Mouse (Mus musculus) C2C12 (cell line): ENCODE measurements around the gene P2ry10. TPM values are rescaled to one million over a fixed set of nuclear protein-coding genes. Genes with fewer than 3 reads are reported as not detected.
"Not testable (repeated sequence)": the region's sequence is repeated elsewhere in the genome, so short reads cannot be mapped to it uniquely, and the experiment has no call there.

ENCODE experiments used
- H3K27me3 ChIP-seq: one replicate; pipeline ENCODE4 v1.6.1; 2011; ENCODE audit not compliant: control insufficient read depth, insufficient read depth, insufficient read length
- H3K36me3 ChIP-seq: one replicate; pipeline ENCODE4 v1.6.1; 2011; ENCODE audit not compliant: control insufficient read depth, insufficient read depth
- H3K4me3 ChIP-seq: one replicate; pipeline ENCODE4 v1.5.1; 2011; ENCODE audit warnings: mild to moderate bottlenecking, control low read depth; ENCODE audit not compliant: poor library complexity, insufficient read depth, severe bottlenecking
- H3K79me2 ChIP-seq: one replicate; pipeline ENCODE4 v1.6.1; 2011; ENCODE audit not compliant: control insufficient read depth, insufficient read depth
- H3K79me3 ChIP-seq: one replicate; pipeline ENCODE4 v1.6.1; 2011; ENCODE audit warnings: low read depth, control low read depth
- H3ac ChIP-seq: one replicate; pipeline ENCODE3; 2011; ENCODE audit warnings: low read depth; ENCODE audit not compliant: control insufficient read depth, insufficient read length
- CEBPB ChIP-seq: IDR thresholded peaks from one replicate; pipeline ENCODE4 v1.6.1; 2011; ENCODE audit warnings: low read depth, mild to moderate bottlenecking, control low read depth, moderate library complexity
- CTCF ChIP-seq: IDR thresholded peaks from one replicate; pipeline ENCODE4 v1.5.1; 2011; ENCODE audit not compliant: control insufficient read depth, insufficient read depth, insufficient read length
- FOSL1 ChIP-seq: IDR thresholded peaks from one replicate; pipeline ENCODE4 v1.8.0; 2011; ENCODE audit warnings: mild to moderate bottlenecking, low read length; ENCODE audit not compliant: poor library complexity, insufficient read depth, severe bottlenecking
- MAX ChIP-seq: IDR thresholded peaks from one replicate; pipeline ENCODE4 v1.6.1; 2011; ENCODE audit warnings: mild to moderate bottlenecking, control low read depth
- MYOD1 ChIP-seq: IDR thresholded peaks from one replicate; pipeline ENCODE4 v1.6.1; 2011; ENCODE audit warnings: low read depth; ENCODE audit not compliant: control insufficient read depth, insufficient read length
- MYOG ChIP-seq: IDR thresholded peaks from one replicate; pipeline ENCODE4 v1.6.1; 2011; ENCODE audit not compliant: control insufficient read depth, insufficient read length; ENCODE audit errors: extremely low read depth
- USF1 ChIP-seq: IDR thresholded peaks from one replicate; pipeline ENCODE4 v1.6.1; 2011; ENCODE audit warnings: low read depth, mild to moderate bottlenecking, control low read depth, moderate library complexity
- long read RNA-seq, 2 experiments: library from polyadenylated mRNA; unstranded; transcript quantifications; one replicate each; pipeline ENCODE4 v2.0.0; 2019 to 2020
- polyA plus RNA-seq: library from polyadenylated mRNA; unstranded; fragments of >200 nt; fragmentation: generic; extraction: Trizol; gene quantifications from one replicate; pipeline ENCODE4 v1.2.1, GENCODE M21; 2012; ENCODE audit warnings: missing spikeins

The P2ry10 gene
- not detected for polyA plus RNA-seq
- long read RNA-seq, experiment 1, result 0 reads
- long read RNA-seq, experiment 2, result 0 reads

GRCm38 (mm10) chrX:107088177-107088576 lies at the start of gene P2ry10:
Gene P2ry10 (plus strand): TSS chrX:107088492.
- Histone ChIP-seq H3K36me3 (no peaks in the 10 kb centered on the region), H3K4me3 (no peak within 1 kb of the TSS), H3K79me3 (no peaks in the 10 kb centered on the region), H3K79me2 (no peaks in the 10 kb centered on the region), H3K27me3 (no peaks in the 10 kb centered on the region), H3ac (no peak within 1 kb of the TSS)
- TF ChIP-seq CEBPB (no peak), CTCF (no peak), MYOG (no peak), MYOD1 (no peak), MAX (no peak), FOSL1 (no peak), USF1 (no peak)

DNA sequence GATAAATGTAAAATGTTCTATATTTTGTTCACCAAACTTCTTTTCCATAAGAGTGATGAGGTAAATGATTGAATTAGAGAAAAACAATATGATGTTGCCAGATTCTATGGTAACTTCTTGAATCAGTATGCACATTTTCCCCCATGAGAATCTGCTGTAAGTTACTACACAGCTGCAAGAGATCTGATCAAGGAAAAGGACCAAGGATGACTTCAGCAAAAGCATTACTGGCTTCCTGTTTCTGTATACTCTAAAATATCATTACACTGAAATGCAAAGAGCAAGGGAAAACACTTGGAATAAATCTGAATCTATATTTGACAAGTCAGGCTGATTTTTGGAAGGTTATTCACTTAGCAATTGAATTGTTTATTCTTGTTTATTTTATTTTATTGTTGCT lies 49.1 kb upstream of the P2ry10 start:
- Histone ChIP-seq H3K79me3 (no peaks in the 10 kb centered on the region), H3K36me3 (no peaks in the 10 kb centered on the region), H3K27me3 (no peaks in the 10 kb centered on the region), H3K4me3 (no peak overlapping the region), H3ac (no peak overlapping the region), H3K79me2 (no peaks in the 10 kb centered on the region)
- no peak for TF ChIP-seq MYOG
- TF ChIP-seq CEBPB, result no peak
- TF ChIP-seq MAX, result no peak
- no peak for TF ChIP-seq USF1
- TF ChIP-seq FOSL1, result no peak
- TF ChIP-seq CTCF, result no peak
- TF ChIP-seq MYOD1, result no peak

DNA sequence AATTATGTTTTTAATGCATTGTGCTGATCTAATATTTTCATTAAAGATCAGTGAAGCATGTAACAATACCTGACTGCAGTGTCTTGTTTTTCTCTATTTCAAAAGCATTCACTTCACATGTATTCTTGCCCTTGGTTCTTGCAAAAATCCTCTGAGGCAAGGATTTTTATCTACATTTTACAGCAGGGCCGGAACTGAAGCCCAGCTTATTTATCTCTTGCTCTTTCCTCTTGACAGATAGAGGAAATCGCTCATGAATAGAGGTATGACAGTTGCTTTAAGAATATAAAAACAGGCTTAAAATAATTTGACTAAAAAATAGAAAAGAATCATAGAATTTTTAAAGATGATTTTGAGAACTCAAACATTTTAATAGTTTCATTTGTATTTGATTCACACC lies 48.7 kb upstream of the P2ry10 start:
- no peaks in the 10 kb centered on the region for H3K79me3 ChIP-seq
- no peaks in the 10 kb centered on the region for H3K79me2 ChIP-seq
- no peaks in the 10 kb centered on the region for H3K36me3 ChIP-seq
- H3ac ChIP-seq, result no peak overlapping the region
- no peak overlapping the region for H3K4me3 ChIP-seq
- no peaks in the 10 kb centered on the region for H3K27me3 ChIP-seq
- TF ChIP-seq CTCF (no peak), CEBPB (no peak), MYOD1 (no peak), MYOG (no peak), MAX (no peak), FOSL1 (no peak), USF1 (no peak)

GRCm38 (mm10) chrX:107042367-107042766 lies 45.9 kb upstream of the P2ry10 start:
- no peak overlapping the region for H3ac ChIP-seq
- no peaks in the 10 kb centered on the region for H3K36me3 ChIP-seq
- TF ChIP-seq MAX, result no peak
- TF ChIP-seq FOSL1, result no peak
- TF ChIP-seq MYOD1, result no peak
- TF ChIP-seq CTCF, result no peak
- TF ChIP-seq USF1, result no peak
- H3K27me3 ChIP-seq, result no peaks in the 10 kb centered on the region
- H3K4me3 ChIP-seq, result no peak overlapping the region
- no peaks in the 10 kb centered on the region for H3K79me2 ChIP-seq
- no peaks in the 10 kb centered on the region for H3K79me3 ChIP-seq

DNA sequence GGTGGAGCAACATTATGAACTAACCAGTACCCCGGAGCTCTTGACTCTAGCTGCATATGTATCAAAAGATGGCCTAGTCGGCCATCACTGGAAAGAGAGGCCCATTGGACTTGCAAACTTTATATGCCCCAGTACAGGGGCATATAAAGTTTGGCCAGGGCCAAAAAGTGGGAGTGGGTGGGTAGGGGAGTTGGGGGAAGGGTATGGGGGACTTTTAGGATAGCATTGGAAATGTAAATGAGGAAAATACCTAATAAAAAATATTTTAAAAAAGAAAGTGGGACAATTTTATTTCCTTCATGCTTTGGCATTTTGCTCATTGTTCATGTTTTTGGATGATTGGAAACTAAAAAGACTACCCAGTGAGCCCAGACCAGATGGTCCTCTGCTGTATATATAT lies 4.9 kb upstream of the P2ry10 start:
- H3ac ChIP-seq, H3K79me3 ChIP-seq, H3K36me3 ChIP-seq, H3K79me2 ChIP-seq, H3K27me3 ChIP-seq, H3K4me3 ChIP-seq: not testable (repeated sequence)

DNA sequence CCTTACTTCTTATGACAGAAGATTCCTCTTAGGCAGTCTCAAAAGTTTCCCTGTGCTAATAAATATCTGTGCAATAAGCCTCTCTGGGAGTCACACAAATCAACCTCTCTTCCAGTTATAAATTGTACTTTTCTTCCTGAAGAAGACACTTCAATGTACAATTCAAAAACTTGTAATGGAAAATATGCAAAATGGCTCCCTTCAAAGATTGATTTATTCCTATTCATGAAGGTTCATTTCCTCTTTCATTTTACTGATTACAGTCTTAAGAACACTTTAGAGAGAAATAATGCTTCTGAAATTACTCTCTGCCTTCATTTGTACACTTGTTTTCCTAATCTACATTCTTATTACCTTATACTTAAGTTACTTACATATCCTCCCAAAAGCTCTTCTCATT lies 4.0 kb upstream of the P2ry10 start:
- no peaks in the 10 kb centered on the region for H3K27me3 ChIP-seq
- TF ChIP-seq MAX, result no peak
- TF ChIP-seq CEBPB, result no peak
- no peak for TF ChIP-seq CTCF
- H3K79me3 ChIP-seq, result no peaks in the 10 kb centered on the region
- no peaks in the 10 kb centered on the region for H3K79me2 ChIP-seq
- no peak overlapping the region for H3K4me3 ChIP-seq
- no peak overlapping the region for H3ac ChIP-seq
- no peaks in the 10 kb centered on the region for H3K36me3 ChIP-seq

- Histone ChIP-seq H3K36me3 (no peaks in the 10 kb centered on the region), H3K4me3 (no peak overlapping the region), H3K79me2 (no peaks in the 10 kb centered on the region), H3K27me3 (no peaks in the 10 kb centered on the region), H3K79me3 (no peaks in the 10 kb centered on the region), H3ac (no peak overlapping the region)
- TF ChIP-seq CEBPB, result no peak
- TF ChIP-seq USF1, result no peak
- TF ChIP-seq CTCF, result no peak
Measured at GRCm38 (mm10) chrX:107089131-107089530, 839 bp downstream of the P2ry10 start.
